Mouse (Mus musculus) myocyte (in vitro differentiated cells): ENCODE measurements around the gene St5.

Source experiments
- CEBPB ChIP-seq: IDR thresholded peaks from 2 replicates; pipeline ENCODE4 v1.6.1; 2011; ENCODE audit warnings: mild to moderate bottlenecking, moderate library complexity; ENCODE audit not compliant: poor library complexity, insufficient read depth, severe bottlenecking
- E2F4 ChIP-seq: IDR thresholded peaks from one replicate; pipeline ENCODE4 v1.6.1; 2011; ENCODE audit warnings: mild to moderate bottlenecking, control low read depth, moderate library complexity; ENCODE audit not compliant: insufficient read depth
- MAX ChIP-seq: IDR thresholded peaks from one replicate; pipeline ENCODE4 v1.6.1; 2011; ENCODE audit warnings: low read depth, mild to moderate bottlenecking, control low read depth
- MYOD1 ChIP-seq, 3 experiments: IDR thresholded peaks; one replicate each; pipeline ENCODE4 v1.6.1; 2011; ENCODE audit warnings: control low read depth in 2 of 3, low read depth in 2 of 3, mild to moderate bottlenecking in 2 of 3, moderate library complexity in 1 of 3; ENCODE audit not compliant: insufficient read length in 2 of 3, control insufficient read depth in 1 of 3
- MYOG ChIP-seq, 3 experiments: IDR thresholded peaks; one replicate each; pipeline ENCODE4 v1.6.1; 2011; ENCODE audit warnings: control low read depth in 2 of 3, low read depth in 2 of 3, mild to moderate bottlenecking in 2 of 3; ENCODE audit not compliant: insufficient read length in 2 of 3, control insufficient read depth in 1 of 3, insufficient read depth in 1 of 3
- POLR2A ChIP-seq: IDR thresholded peaks from one replicate; pipeline ENCODE4 v1.6.1; 2011; ENCODE audit warnings: low read depth, mild to moderate bottlenecking, control low read depth, moderate library complexity; ENCODE audit not compliant: insufficient read length
- POLR2AphosphoS2 ChIP-seq: IDR thresholded peaks from one replicate; pipeline ENCODE4 v1.6.1; 2011; ENCODE audit warnings: low read depth, control low read depth; ENCODE audit not compliant: insufficient read length
- TCF12 ChIP-seq: IDR thresholded peaks from one replicate; pipeline ENCODE4 v1.6.1; 2011; ENCODE audit warnings: mild to moderate bottlenecking, control low read depth; ENCODE audit not compliant: poor library complexity, insufficient read depth, severe bottlenecking
- TCF3 ChIP-seq: IDR thresholded peaks from one replicate; pipeline ENCODE4 v1.6.1; 2011; ENCODE audit warnings: low read depth, control low read depth; ENCODE audit not compliant: insufficient read length
- USF1 ChIP-seq: IDR thresholded peaks from one replicate; pipeline ENCODE4 v1.6.1; 2011; ENCODE audit warnings: low read depth, mild to moderate bottlenecking, control low read depth, moderate library complexity

DNA sequence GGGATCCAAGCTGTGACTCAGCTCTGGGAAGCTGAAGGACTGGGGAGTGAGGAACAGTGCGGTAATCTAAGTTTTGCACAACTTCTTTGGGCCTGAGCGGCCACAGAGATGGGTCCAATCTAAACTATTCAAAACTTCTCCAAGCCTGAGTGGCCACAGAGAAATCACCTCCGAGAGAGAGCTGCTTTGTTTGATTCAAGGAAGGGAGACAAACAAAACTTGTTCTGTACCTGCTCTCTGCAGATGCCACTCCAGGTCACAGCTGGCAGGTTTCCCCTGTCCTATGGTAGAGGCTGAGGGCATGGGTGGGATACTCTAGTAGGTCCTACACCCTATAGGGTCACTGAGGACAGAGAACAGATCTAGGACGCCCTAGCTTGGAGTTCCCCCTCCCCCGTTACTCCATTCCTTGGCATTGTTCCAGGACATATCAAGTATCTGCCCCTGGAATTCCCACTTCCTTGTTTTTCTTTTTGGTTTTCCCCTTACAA, 89.8 kb downstream of the St5 start:
- no peak for TF ChIP-seq MYOD1 (IDR thresholded peaks at IDR 0.05; ENCODE audit: control insufficient read depth in 1 of 3, insufficient read length in 2 of 3, low read depth in 2 of 3)
- TF ChIP-seq POLR2A = no peak
- no peak for TF ChIP-seq TCF3
- no peak for TF ChIP-seq E2F4
- no peak for TF ChIP-seq MAX
- no peak for TF ChIP-seq USF1
- no peak for TF ChIP-seq TCF12
- TF ChIP-seq CEBPB = no peak
- TF ChIP-seq POLR2AphosphoS2 = no peak
- TF ChIP-seq MYOG (IDR thresholded peaks at IDR 0.05; ENCODE audit: control insufficient read depth in 1 of 3, insufficient read depth in 1 of 3, insufficient read length in 2 of 3, low read depth in 2 of 3) = no peak
